Mouse (Mus musculus): ENCODE measurements around the gene Slc7a11.

- TF ChIP-seq FLI1 (IDR thresholded peaks at IDR 0.05; ENCODE audit: low read length) = no peak
- TF ChIP-seq GATA1 (IDR thresholded peaks at IDR 0.05; ENCODE audit: borderline replicate concordance, low read length) = no peak
Measured at GRCm38 (mm10) chr3:49929496-49929895, 513.9 kb downstream of the Slc7a11 start.

All from megakaryocyte, embryonic 14.5 days (primary cell).